Mouse (Mus musculus): ENCODE results near the gene Ip6k3.

- no peak for TF ChIP-seq CTCF (IDR thresholded peaks at IDR 0.05; ENCODE audit: low read depth)
- no peak for TF ChIP-seq EP300 (IDR thresholded peaks at IDR 0.05; ENCODE audit: low read depth)
Measured at GRCm38 (mm10) chr17:27175196-27175874, 7.7 kb upstream of the Ip6k3 start.

All from liver, embryonic 14.5 days (tissue).